Mouse (Mus musculus) ZHBTc4 (cell line): Measurements from ENCODE around the gene Eif2d.

Source experiments
- DNase-seq: peaks from one replicate; pipeline ENCODE4 v3.0.0-alpha.2; 2011; ENCODE audit warnings: low read depth, low spot score

The Eif2d gene

DNA sequence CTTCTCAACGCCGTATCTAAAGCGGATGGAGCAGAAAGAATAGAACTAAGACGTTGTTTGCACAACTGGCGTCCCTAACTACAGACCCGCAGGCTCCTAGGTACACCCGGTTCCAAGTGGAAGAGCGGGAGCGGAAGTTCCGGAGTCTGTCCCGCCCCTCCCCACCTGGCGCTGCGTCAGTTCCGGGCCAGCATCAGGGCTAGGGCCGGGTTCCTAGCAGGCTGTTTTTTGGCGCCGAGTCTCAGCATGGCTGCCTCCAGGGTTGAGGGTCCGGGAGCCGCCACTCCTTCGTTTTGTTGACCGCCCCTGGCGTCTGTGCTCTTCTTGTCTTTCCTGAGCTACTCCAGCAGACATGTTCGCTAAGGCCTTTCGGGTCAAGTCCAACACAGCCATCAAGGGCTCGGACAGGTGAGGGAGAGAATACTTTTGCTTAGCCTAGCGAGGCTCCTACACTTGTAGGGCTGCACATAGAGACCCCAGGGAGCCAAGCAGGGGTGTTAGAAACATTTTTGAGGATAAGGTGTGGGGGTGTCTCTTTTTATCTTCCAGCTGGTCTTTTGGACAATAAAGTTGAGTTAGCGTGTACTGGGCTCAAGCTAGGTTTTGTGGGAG lies at the start of gene Eif2d:
TSS of gene Eif2d (plus strand) at position 164 of the 612 bp plus-strand sequence.
- DNase-seq = peak; percentile 95

DNA sequence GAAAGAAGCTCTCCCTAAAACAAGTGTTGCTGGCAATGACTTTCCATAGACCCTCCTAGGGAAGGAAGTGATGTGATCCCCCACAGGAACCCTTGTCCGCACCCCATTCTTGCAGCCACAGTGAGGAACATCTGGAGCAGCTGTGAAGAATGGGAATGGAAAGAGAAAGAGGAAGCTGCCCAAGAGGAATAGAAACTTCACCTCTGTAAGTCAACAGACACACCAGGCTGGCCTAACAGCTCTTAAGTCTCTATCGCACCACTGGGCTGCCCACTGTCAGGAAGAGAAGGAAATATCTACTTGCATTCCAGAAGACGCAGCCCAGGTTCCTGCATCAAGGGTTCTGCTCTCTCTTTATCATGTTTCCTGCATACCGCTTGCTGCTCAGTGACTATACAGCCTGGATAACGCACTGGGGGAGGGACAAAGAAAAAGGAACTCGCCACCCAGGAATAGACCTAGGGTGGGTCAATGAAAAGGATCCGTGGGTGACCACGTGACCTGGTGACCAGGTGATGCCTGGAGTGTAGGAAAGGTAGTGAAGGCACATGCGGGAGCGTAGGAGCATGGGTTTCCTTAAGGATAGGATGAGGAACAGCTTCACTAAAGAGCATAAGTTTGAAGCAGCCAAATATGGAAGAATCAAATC lies 49.1 kb upstream of the Eif2d start:
- DNase-seq = no peak

DNA sequence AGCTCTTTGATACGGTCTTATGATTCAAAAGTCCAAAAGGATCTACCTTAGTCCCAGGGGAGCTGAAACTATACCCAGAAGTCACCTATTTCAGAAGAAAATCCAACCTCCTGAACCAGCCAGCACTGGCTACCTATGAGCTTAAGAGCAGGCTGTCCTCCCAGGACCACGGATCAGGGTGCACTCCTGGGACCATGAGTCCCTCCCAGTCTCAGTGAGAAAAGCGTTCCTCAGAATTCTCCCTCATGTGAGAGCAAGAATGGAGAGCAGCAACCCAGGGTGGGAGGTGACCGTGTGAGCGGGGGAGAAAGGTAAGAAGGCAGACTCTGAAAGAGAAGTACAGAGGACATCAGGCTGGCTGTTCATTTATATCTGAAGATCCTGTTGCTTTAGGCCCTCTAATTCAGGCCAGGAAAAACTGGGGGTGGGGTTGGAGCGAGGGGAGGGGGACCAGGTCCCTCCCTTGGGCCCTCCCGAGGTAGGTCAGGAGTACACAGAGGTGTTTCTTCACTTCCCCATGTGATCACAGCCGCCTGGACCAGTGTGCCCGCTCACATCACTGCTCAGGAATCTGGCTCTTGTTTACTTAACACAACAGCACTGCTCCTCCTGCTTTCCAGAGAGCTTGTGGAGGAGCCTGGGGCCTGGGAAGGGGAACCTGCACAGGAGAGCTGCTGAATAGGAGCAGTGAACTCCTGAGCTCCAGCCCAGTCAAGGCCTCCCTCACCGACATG lies 45.2 kb upstream of the Eif2d start:
- no peak for DNase-seq

DNA sequence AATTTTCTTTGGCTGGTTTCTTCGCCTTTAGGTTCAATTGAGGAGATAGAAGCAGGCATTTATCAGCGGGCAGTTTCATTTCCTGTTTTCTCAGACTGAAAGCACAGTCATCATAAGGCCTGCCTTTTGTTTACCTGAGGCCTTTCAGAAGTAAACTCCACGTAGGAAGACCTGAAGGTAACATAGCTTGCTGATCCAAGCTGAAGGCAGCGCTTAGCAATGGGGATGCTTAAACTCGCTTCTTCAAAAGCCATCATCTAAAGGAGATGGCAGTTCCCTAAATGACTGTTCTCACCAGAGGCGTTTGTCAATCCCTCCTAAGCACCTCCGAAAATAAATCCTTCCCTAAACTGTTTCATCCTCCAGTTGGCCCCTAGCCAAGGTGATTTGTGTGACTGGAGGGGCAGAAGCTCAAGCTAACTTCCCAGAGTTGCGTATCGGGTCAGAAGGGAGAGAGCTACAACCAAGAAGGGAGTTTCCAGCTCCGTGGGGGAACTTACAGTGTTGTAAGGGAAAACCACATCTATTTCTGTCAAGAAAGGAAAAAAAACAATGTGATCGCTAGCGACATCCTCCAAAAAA lies 42.4 kb upstream of the Eif2d start:
- DNase-seq = no peak

DNA sequence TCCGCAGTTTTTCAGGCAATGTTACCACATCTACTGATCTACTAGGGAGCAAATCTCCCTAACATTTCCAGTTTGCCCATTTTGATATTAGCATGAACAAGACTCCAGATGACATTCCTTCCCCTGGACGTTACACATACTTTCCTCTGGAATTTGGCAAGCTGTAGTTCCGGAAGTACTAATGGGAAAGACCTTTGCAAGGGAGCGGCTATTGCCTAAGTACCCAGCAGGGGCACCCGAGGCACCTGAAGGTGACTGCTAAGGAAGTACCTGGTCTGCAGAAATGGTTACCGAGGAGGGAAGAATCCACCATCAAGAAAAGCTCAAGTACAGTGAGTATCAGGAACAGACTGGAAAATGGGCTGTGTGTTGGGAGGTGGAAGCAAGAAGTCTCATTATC lies 40.4 kb upstream of the Eif2d start:
- DNase-seq = peak; percentile 83

DNA sequence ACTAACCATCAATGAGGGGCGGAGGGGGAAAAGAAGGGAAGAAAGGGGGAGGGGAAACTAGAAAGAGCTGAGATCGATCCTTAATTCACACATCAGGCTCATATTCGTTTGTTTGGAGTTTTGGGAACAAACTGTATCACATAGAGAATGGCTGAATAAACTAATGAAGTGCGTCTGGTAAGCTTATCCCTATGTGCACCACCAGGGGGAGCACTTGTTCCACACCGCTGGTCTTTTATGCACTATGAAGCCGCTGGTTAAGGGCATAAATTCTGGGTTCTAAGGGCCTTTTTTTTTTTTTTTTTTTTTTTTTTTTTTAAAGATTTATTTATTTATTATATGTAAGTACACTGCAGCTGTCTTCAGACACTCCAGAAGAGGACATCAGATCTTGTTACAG lies 37.0 kb upstream of the Eif2d start:
- peak; percentile 83 for DNase-seq

DNA sequence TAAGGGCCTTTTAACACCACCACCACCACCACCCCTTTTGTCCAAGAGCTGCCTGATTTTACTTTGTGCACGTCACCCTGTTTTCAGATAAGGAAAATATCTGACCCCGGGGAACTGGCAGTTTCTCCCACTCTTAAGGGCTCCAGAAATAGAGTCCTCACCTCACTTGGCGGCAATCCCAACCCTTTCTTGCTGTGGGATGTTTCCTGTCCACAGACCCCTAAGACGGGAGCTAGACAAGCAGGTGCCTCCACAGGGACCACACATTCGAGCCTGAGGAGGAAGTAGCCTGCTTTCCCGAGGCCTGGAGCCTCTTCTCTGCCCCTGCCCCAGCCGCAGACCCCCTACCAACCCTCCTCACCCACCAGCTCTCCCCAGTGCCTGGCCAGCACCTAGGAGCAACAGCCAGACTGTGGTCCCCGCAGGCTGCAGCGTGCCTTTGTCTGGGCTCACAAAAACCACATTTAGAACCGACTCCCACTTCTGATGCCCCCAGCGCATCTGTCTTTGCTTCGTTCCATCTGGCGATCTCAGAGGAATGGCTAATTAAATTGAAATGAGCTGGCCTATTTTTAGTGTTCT lies 36.5 kb upstream of the Eif2d start:
- no peak for DNase-seq

DNA sequence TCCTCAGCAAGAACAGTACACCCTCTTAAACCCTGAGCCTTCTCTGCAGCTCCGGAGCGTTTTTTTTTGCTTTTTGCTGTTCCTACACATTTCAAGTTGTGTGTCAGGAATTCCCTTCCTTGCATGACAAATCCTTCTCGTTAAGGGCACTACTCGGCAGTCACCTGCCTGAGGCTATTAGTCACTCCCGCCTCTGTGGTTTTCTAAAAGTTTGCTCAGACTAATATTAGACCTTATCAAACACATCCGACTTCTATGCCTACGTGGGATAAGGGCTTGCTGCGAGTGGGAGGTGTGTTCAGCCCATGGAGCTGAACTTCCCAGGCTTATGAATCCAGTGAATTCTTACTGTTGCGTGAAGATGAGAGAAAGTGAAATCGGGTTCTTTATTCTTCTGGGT lies 34.5 kb upstream of the Eif2d start:
- DNase-seq = no peak

DNA sequence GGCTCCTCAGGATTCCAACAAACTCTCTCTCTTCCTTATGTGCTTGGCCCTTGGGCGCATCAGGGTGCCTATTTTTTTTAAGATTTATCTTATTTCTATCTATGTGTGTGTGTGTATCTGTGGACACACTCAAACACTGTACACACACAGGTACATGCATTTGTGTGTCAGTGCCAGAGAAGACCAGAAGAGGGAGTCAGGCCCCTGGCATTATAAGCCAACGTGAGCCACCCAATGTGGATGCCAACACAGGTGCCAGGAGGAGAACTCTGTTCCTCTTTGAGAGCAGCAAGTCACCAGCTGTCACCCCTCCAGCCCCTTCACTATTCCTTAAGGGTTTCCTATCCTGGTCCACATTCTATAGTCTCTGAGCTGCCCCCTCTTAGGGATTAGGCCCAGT lies 34.0 kb upstream of the Eif2d start:
- no peak for DNase-seq

DNA sequence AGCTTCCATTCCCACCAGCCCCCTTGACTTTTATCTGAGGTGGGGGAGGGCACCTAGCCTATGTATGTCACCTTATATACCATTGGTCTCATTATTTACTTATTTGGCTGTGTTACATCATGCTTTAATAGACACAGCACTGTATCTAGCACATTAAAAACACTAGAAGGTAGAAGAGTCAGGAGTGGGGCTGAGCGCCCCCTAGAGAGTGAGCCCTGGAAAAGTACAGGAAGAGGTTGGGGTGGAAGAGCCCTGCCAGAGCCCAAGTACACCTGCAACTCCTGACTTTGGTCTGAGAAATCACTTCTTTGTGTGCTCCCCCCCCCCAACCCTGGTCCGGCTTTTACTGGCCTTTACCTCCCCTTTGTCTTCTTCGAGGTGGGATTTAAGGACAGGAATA lies 31.0 kb upstream of the Eif2d start:
- DNase-seq = peak; percentile 64

DNA sequence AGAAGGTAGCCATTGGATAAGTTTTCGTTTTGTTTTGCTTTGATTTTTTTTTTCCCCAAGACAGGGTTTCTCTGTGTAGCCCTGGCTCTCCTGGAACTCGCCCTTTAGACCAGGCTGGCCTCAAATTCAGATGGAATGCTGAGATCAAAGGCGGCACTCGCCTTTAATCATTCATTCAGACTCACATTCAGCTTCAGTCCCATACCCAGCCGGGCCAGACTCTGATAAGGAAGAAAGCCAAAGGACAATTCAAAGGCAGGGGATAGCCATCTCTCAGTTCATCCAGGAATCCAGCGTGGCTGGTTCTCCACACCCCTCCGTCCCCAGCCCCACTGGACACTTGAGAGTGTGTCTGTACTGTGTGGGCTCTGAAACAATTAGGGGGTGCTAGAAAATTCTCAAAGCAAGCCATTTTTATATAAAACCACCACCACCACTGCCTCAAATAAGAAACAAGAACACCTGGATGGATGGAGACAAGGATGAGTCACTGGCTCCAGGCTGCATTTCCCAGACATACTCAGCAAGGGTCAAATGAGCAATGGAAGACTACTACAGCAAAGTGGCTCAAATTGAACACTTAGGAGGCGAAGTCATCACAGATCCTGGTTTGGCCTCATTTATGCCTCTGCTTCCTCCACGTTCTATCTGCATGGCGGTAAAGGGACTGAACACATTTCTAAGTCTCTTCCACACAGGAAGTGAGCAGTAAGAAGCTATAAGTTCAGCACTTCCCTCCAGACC lies 29.3 kb upstream of the Eif2d start:
- peak; percentile 54 for DNase-seq

DNA sequence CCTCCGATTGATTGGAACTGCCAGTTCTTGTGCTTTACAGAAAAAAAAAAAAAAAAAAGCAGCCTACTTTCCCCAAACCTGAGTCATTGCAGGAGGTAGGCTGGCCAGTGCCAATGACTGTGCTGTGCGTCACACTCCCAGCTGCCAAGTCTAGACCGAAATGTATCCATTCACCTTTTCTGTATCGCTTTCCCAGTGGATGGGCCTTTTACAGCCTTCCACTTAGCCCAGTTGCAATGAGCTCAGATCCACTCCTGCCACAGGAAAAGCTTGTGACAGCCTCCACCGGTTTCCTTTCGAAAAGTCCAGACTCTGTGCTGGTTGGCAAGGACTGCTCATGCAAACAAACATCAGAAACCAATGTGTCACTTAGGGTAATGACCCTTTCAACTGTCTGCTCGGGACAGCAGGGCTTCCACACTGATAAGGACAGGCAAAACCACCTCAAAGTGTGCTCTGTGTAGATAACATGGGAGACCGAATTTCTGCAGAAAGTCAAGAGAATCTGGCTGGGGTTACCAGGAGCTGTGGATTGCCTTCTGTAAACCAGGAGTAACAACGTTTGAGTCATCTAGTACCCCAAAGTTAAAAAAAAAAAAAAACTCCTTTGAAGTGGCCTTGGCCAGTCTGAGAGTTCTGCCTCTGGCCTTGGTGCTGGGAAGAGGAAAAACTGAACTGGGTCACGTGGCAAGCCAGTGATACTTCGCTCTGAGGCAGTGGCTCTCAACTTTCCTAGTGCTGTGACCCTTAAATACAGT lies 26.8 kb upstream of the Eif2d start:
- no peak for DNase-seq

DNA sequence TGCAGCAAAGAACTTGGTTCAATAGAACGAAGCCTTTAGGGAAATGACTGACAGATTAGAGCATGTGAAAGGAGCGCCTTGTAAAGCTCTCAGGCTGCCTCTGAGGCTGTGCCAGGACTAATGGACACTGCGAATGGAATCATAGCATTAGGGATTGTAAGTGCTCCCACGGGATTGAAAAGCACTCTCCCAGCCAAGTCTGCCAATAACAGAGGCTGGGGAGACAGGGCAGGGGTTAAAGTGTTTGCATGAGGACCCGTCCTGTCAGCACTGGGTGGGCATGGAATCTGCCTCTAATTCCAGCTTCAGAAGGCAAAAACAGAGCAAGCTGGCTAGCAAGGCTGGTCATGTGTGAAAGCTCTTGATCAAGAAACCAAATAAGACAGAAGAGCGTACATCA lies 18.8 kb upstream of the Eif2d start:
- no peak for DNase-seq

DNA sequence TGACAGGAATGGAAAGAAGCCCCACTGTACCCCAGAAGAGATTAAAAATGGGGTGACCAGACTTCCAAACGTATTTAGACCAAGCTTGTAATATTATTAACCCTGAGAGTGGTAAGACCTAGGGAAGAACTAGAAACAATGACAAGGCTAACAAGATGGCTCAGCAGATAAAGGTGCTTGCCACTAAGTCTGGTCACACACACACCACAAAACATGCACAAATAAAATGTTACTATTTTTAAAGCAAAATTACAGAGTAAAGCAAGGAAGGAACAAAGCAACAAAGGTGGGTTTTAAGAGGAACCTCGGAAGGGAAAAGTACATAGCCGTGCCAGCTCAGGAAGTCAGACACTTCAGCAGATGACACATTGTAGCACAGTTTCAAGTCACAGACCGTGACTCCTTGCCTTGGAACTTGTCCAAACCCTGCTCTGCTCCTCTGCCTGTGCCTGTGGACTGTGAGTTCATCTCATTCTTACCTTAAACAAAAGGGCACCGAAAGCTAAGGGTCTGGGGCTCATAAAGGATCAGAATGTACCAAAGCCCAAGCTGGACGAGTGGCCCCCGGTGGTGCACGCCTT lies 17.9 kb upstream of the Eif2d start:
- no peak for DNase-seq

DNA sequence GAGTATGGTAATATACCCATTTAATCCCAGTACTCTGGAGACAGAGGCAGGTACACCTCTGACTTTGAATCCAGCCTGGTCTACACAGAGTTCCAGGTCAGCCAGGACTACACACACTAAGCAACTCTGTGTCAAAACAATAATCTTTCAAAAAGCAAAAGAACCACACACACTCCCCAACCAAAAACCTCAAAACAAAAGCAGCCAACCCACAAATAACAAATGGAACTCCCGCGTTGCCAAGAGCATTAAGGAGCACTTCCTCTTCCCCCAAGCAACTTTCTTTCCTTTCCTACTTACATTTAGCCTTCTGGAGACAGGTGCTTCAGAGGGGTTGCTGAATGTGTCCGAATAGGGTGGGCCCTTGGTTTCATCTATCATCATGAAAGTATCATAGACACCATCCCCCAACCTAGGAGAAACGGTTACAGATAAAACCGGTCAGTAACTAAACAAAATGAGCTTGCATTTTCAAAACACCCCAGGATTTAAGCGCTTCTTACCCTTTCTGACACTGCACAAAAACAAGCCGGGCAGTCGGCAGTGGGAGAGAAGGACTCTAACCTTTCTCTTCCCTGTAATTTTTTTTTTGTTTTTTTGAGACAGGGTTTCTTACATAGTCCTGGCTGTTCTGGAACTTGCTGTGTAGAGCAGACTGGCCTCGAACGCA lies 16.9 kb upstream of the Eif2d start:
- DNase-seq = no peak

DNA sequence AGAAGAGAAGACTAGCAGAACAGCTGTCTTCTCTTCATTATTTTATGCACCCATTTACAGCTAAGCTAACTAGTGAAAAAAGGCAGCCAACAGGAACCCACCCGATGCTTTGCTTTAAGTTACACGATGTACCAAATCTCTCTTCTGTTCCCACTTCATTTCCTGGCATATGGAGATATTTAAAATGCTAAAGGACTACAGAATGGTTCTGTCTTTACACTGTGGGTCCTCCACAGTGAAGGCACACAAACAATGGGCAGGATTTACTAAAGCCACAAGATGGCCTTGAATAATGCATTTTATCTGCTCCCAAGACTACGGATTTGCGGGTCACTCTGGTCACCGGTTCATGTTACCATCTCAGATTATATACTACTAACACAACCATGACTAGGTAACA lies 15.9 kb upstream of the Eif2d start:
- no peak for DNase-seq

DNA sequence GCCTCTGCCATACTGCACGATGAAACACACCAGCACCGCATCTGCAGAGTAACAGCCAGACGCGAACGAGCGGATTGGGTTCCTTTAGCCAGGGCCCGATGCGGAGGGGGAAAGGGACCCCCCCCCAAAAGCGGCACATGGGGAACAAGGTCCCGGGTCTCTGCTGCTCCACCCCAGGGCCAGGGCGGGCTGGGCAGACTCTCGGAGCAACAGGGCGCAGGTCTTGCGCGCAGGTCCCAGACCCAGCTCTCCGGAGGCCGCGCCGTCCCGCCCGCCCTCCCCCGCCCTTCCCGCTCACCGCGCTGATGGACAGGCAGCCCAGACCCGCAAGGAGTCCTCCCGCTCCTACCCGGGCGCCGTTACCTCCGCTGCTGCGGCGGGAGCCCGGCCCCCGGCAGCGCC lies 15.3 kb upstream of the Eif2d start:
- no peak for DNase-seq

DNA sequence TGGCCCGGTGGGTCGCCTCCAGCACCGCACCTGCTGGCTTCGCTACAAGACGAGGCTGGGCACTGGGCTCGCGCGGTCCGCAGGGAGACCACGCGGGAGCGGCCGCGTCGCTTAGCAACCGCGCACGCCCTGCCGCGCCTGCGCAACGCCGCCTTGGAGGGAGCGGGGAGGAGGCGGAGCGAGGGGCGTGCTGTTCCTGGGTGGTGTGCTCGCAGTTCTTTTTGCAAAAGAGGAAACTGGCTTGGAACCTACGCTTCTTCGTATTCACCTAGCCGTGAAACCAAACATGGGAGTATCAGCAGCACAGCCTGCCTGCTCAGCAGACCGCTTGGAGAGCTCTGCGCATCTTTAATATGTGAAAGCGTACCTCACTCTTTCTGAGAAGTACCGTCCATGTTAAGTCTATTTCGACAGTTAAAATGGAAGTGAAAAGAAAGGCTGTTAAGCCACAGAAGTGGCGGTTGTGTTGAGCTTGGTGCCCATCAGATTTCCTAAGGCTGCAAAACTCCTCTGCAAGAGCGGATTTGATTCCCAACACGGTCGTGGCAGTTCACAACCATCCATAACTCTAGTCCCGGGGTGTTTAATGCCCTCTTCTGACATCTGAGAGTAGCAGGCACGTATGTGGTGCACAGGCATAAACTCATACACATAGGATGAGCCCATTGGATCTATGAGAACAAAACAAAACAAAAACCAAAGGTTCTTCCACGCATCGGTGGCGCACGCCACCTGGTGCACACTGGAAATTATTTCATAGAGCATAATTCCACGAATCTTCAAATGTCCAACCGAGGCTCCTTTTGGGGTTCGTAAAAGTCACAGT lies 14.6 kb upstream of the Eif2d start, which contains the start of gene Dyrk3:
TSS of gene Dyrk3 (minus strand) at position 150 of the 826 bp plus-strand sequence.
- peak; percentile 97 for DNase-seq
